Mouse (Mus musculus) cortical plate, adult 2 months (tissue): Measurements from ENCODE around the gene Tnfsf12.

Source experiments
- CTCF ChIP-seq: fragments of 200-500 bp; IDR thresholded peaks from 2 replicates; pipeline ENCODE4 v1.5.1; 2011; ENCODE audit warnings: mild to moderate bottlenecking, control low read depth, low read length; ENCODE audit not compliant: insufficient read depth; ENCODE audit errors: extremely low read depth
- POLR2A ChIP-seq: fragments of 200-500 bp; IDR thresholded peaks from 2 replicates; pipeline ENCODE4 v1.6.1; 2011; ENCODE audit warnings: mild to moderate bottlenecking, low read length, control low read depth; ENCODE audit not compliant: insufficient read depth; ENCODE audit errors: extremely low read depth

DNA sequence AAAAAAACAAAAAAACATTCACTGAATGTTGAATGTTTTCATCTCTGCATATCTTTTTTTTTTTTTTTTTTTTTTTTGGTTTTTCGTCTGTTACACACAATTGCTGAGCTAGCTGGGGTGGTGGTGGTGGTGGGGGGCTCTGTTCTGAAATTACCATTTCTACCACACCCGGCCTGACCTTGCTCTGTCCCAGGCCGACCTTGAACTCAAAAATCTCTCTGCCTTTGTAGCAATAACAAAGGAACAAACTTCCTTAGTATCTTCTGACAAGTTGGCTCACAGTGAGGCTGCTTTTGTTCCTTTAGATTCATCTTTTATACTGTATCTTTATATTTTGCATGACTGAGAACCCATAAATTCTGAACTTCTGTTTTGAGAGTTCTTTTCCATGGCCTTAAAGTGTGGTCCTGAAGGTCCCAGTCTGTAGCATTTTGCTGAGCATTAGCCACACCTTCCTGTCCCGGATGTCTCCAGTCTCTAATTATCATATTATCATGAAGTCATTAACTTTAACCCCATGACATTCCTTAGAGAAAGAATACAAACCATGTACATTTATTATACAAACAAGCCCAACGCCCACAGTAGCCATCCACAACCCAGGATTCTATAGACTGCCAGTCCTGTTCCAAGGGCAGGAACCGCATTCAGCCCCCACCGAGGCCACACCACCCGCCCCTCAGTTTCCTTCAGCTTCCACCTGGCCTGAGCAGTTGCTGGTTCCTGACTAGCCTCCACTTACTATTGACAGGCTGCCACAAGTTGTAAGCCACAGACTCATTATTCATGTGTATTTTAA, 8.4 kb upstream of the Tnfsf12 start:
- no peak for TF ChIP-seq CTCF
- no peak for TF ChIP-seq POLR2A
